Mouse (Mus musculus) ES-Bruce4 (cell line): Measurements from ENCODE around the gene Gpr179. TPM values are rescaled to one million over a fixed set of nuclear protein-coding genes. Genes with fewer than 3 reads are reported as not detected.

Experiments used
- H3K27ac ChIP-seq: 2 replicates; pipeline ENCODE4 v1.5.1; 2012; ENCODE audit warnings: low read length, inconsistent platforms; ENCODE audit not compliant: insufficient read depth
- H3K27me3 ChIP-seq: 2 replicates; pipeline ENCODE4 v1.6.1; 2012; ENCODE audit warnings: mild to moderate bottlenecking, low read length, inconsistent platforms; ENCODE audit not compliant: control insufficient read depth, poor library complexity, insufficient read depth, severe bottlenecking
- H3K36me3 ChIP-seq: 2 replicates; pipeline ENCODE4 v1.6.1; 2012; ENCODE audit warnings: inconsistent platforms, mild to moderate bottlenecking, low read length, moderate library complexity; ENCODE audit not compliant: control insufficient read depth, poor library complexity, insufficient read depth, severe bottlenecking
- H3K4me1 ChIP-seq: one replicate; pipeline ENCODE4 v1.8.1; 2011; ENCODE audit warnings: low read length; ENCODE audit not compliant: control insufficient read depth, insufficient read depth
- H3K4me3 ChIP-seq: 2 replicates; pipeline ENCODE4 v1.5.1; 2011; ENCODE audit warnings: low read depth, mild to moderate bottlenecking, low read length
- H3K9ac ChIP-seq: 2 replicates; pipeline ENCODE4 v1.6.1; 2012; ENCODE audit warnings: low read depth, mild to moderate bottlenecking, inconsistent platforms; ENCODE audit not compliant: poor library complexity, severe bottlenecking
- H3K9me3 ChIP-seq: replicated peaks from 2 replicates; pipeline ENCODE4 v1.6.1; 2012; ENCODE audit warnings: mild to moderate bottlenecking, low read length, inconsistent platforms; ENCODE audit not compliant: control insufficient read depth, poor library complexity, insufficient read depth, severe bottlenecking
- CTCF ChIP-seq: IDR thresholded peaks from one replicate; pipeline ENCODE4 v1.8.1; 2011; ENCODE audit warnings: low read depth, low read length
- EP300 ChIP-seq: IDR thresholded peaks from 2 replicates; pipeline ENCODE4 v1.6.1; 2011; ENCODE audit warnings: low read depth, low read length; ENCODE audit not compliant: insufficient read depth
- POLR2A ChIP-seq: IDR thresholded peaks from one replicate; pipeline ENCODE4 v1.8.1; 2011; ENCODE audit warnings: low read length; ENCODE audit not compliant: insufficient read depth
- polyA plus RNA-seq: library from polyadenylated mRNA; stranded (reverse); fragments of >200 nt; gene quantifications from 2 replicates; pipeline ENCODE4 v1.2.4, GENCODE M21; 2011; ENCODE audit warnings: low read depth; ENCODE audit not compliant: missing spikeins, insufficient read depth, insufficient read length

The Gpr179 gene
- polyA plus RNA-seq = 0.14 and 0.24 TPM in 2 replicates

DNA sequence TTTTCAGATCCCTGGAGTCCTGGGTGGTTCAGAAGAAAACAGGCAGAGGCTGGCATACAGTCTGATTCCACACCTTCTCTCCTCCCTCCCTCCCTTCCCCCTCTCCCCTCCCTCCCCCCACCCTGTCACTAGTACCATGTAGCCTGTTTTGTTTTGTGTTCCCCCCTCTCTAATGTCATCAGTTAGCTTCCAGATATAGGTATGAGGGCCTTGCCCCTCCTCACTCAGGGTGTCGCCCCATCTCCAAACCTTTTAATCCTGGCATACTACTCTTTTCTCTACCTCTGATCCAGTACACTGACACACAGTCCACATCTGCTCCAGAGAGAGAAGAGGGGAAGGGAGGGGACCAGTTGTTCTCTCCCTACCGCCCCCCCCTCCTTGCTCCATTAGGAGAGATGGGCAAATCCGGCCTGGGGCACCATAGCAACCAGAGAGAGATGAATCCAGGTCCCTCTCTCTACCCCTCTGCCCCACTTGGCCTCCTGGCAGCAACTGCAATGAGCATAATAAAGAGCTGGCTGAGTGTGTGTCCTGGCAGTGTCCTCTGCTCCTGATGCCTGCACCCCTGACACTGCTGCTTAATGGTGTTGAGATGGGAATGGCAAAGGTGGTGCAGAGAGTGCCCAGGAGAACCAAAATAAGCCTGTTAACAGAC is at the start of gene Gpr179:
TSS of gene Gpr179 (minus strand) at position 51 of the 658 bp plus-strand sequence.
- H3K27ac ChIP-seq = no peak within 1 kb of the TSS
- peaks cover 2% of the 10 kb centered on the region for H3K4me1 ChIP-seq
- no peaks in the 10 kb centered on the region for H3K27me3 ChIP-seq
- H3K4me3 ChIP-seq = no peak within 1 kb of the TSS
- H3K9ac ChIP-seq = no peak within 1 kb of the TSS
- TF ChIP-seq CTCF = no peak
- no peak for TF ChIP-seq POLR2A
- TF ChIP-seq EP300 = no peak
- no peaks in the 10 kb centered on the region for H3K9me3 ChIP-seq
- no peaks in the 10 kb centered on the region for H3K36me3 ChIP-seq

- Histone ChIP-seq H3K36me3 (no peaks in the 10 kb centered on the region), H3K9me3 (no peaks in the 10 kb centered on the region), H3K4me3 (no peak overlapping the region), H3K27ac (no peak overlapping the region), H3K4me1 (peaks cover 9% of the 10 kb centered on the region), H3K9ac (peak overlapping the region; percentile 30), H3K27me3 (no peaks in the 10 kb centered on the region)
- TF ChIP-seq EP300 (no peak), CTCF (no peak), POLR2A (no peak)
These were observed 49.2 kb upstream of the Gpr179 start for GRCm38 (mm10) chr11:97401082-97401481.

GRCm38 (mm10) chr11:97399958-97400710 is 48.3 kb upstream of the Gpr179 start:
- Histone ChIP-seq H3K4me1 (peaks cover 5% of the 10 kb centered on the region), H3K9ac (peak overlapping the region; percentile 30), H3K4me3 (peak overlapping the region; percentile 62), H3K9me3 (no peaks in the 10 kb centered on the region), H3K27ac (peak overlapping the region; percentile 42), H3K27me3 (no peaks in the 10 kb centered on the region), H3K36me3 (no peaks in the 10 kb centered on the region)
- no peak for TF ChIP-seq POLR2A
- TF ChIP-seq EP300 = peak; percentile 74; the same call in 1 of the 2 replicates
- peak; percentile 97 for TF ChIP-seq CTCF

DNA sequence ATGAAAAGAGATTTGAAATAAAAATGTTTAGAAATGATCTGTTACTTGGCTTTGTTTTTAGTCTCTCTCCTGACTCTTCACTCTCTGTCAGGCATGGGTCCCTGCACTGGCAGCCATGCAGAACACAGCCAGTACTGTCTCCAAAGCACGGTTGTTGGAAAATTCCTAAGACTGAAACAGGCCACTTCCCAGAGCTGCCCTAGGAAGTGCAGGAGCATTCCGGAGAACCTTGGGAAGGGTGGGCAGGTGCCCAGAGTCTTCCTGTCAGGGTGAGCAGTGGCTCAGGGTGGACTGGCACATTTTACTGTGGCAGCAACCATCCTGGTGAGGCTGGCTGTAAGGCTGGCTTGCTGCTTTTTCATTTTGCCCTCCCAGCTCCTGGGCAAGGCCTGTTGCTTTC is 46.6 kb upstream of the Gpr179 start:
- Histone ChIP-seq H3K27me3 (no peaks in the 10 kb centered on the region), H3K4me1 (peaks cover 5% of the 10 kb centered on the region), H3K27ac (no peak overlapping the region), H3K9ac (no peak overlapping the region), H3K4me3 (no peak overlapping the region), H3K9me3 (no peaks in the 10 kb centered on the region), H3K36me3 (no peaks in the 10 kb centered on the region)
- TF ChIP-seq CTCF = no peak
- no peak for TF ChIP-seq EP300
- no peak for TF ChIP-seq POLR2A

DNA sequence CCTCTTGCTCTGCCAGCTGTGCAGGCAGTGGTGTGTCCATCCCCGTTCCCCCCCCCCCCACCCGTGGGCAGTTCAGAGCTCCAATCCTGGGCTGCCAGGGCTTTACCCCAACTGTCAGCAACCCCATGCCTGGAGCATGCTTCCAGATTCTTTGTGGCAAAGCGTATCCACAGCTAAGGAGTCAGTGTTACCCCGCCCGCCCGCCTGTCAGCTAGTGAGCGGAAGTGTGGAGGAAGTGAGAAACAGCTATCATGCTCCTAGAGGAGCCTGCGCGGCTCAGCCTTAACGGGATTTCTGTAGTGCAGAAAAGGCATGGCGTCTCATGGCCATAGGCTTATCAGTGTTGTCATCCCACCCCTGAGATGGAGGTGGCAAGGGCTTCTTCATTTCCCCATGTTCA is 42.3 kb upstream of the Gpr179 start:
- Histone ChIP-seq H3K27me3 (no peaks in the 10 kb centered on the region), H3K9ac (no peak overlapping the region), H3K27ac (0 out of 2 replicates have a peak overlapping the region, but pooled peaks have one; percentile 42), H3K4me3 (no peak overlapping the region), H3K36me3 (peaks cover 13% of the 10 kb centered on the region), H3K9me3 (no peaks in the 10 kb centered on the region), H3K4me1 (peaks cover 4% of the 10 kb centered on the region)
- no peak for TF ChIP-seq POLR2A

DNA sequence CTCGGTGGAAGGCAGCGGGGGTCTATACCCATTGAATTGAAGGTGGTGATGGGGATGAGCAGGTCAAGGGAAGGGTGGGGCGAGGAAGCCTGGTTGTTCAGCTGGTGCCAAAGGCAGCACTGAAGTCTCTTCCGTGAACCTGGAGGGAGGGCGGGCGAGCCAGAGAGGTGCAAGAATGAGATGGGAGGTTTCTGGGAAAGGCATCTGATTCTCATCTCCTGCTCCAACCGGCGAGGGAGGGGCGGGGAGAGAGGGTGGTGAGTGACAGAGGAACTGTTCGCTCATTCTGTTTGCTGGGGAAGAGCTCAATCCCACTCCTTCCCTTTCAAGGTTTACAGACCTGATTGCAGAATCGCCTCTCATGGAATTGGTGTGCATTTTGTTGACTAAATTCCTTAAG is 41.8 kb upstream of the Gpr179 start:
- H3K4me1 ChIP-seq = peaks cover 4% of the 10 kb centered on the region
- H3K36me3 ChIP-seq = peaks cover 13% of the 10 kb centered on the region
- H3K9me3 ChIP-seq = no peaks in the 10 kb centered on the region
- H3K27ac ChIP-seq = peak overlapping the region; percentile 59; the same call in 1 of the 2 replicates
- no peak overlapping the region for H3K4me3 ChIP-seq
- H3K27me3 ChIP-seq = no peaks in the 10 kb centered on the region
- TF ChIP-seq CTCF (no peak), EP300 (peak; percentile 72; the same call in 1 of the 2 replicates), POLR2A (no peak)
- H3K9ac ChIP-seq = no peak overlapping the region
